Mouse (Mus musculus) small intestine, adult 2 months (tissue): Measurements from ENCODE around the gene Ttc9.

Experiments used
- CTCF ChIP-seq: fragments of 200-500 bp; IDR thresholded peaks from 2 replicates; pipeline ENCODE4 v1.5.1; 2012; ENCODE audit warnings: low read depth, mild to moderate bottlenecking, control low read depth, inconsistent platforms, low read length, moderate library complexity, mixed read lengths; ENCODE audit not compliant: insufficient replicate concordance, insufficient read length; ENCODE audit errors: extremely low read depth
- POLR2A ChIP-seq: fragments of 200-500 bp; IDR thresholded peaks from 2 replicates; pipeline ENCODE4 v1.6.1; 2012; ENCODE audit warnings: low read depth, mild to moderate bottlenecking, control low read depth, inconsistent platforms, low read length, moderate library complexity

- TF ChIP-seq CTCF (no peak), POLR2A (no peak)
These were observed 67.0 kb downstream of the Ttc9 start for GRCm38 (mm10) chr12:81698011-81698410.
